Mouse (Mus musculus) urinary bladder, postnatal 10 days (tissue): ENCODE data around the gene Ccs.

ENCODE experiments used
- DNase-seq: peaks from one replicate; pipeline ENCODE4 v3.0.0; 2022; ENCODE audit warnings: low spot score

Ccs gene

DNA sequence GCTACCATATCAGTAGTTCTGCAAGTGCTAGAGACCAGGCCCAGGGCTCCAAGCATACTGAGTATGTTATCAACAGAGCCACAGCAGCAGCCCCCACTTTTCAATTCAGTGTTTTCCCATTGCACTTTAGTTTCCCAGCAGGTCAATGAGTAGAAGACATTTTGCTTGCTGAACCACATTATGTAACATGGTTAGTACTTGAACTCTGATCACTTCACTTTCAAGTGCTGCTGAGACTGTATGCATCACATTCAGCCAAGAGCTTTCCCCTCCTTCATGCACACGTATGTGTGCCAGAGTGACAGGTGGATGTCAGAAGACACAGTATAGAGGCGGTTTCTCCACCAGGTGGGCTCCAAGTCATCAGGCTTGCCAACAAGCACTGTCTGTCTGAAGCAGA, 56.2 kb downstream of the Ccs start:
- no peak for DNase-seq
